Mouse (Mus musculus): ENCODE measurements at regions not wholly inside any gene's neighbourhood (a gene's known extent, or its start where the extent isn't known, plus 50 kb on each side); places are given as distances from the start of the nearest gene placed in this dataset.

GRCm38 (mm10) chr13:82423911-82424654 is 641.2 kb downstream of the Cetn3 start:
- Histone ChIP-seq H3K27ac (ENCODE audit: low read length) (no peak overlapping the region), H3K4me3 (ENCODE audit: low read length) (no peak overlapping the region), H3K4me2 (replicated peaks; ENCODE audit: low read depth, low read length) (no peak overlapping the region), H3K36me3 (ENCODE audit: insufficient read depth, low read length) (no peaks in the 10 kb centered on the region), H3K9me3 (ENCODE audit: low read length) (no peaks in the 10 kb centered on the region), H3K27me3 (ENCODE audit: insufficient read depth, low read length) (no peaks in the 10 kb centered on the region), H3K9ac (replicated peaks; ENCODE audit: low read length) (no peak overlapping the region), H3K4me1 (ENCODE audit: insufficient read depth, low read length) (no peaks in the 10 kb centered on the region)
- 71% methylated on average over 5 of the region's 5 CpGs for WGBS
- ATAC-seq (ENCODE audit: low FRiP score, low TSS enrichment): no peak

- Histone ChIP-seq H3K4me2 (replicated peaks; ENCODE audit: low read depth, low read length) (no peak overlapping the region), H3K4me1 (ENCODE audit: insufficient read depth, low read length) (no peaks in the 10 kb centered on the region), H3K27me3 (ENCODE audit: insufficient read depth, low read length) (no peaks in the 10 kb centered on the region), H3K27ac (ENCODE audit: low read length) (no peak overlapping the region), H3K9ac (replicated peaks; ENCODE audit: low read length) (no peak overlapping the region), H3K4me3 (ENCODE audit: low read length) (no peak overlapping the region), H3K9me3 (ENCODE audit: low read length) (no peaks in the 10 kb centered on the region), H3K36me3 (ENCODE audit: insufficient read depth, low read length) (no peaks in the 10 kb centered on the region)
- ATAC-seq (ENCODE audit: low FRiP score, low TSS enrichment): no peak
- 57% methylated on average over 10 of the region's 10 CpGs for WGBS
Observed at GRCm38 (mm10) chr13:82424732-82425341, 642.0 kb downstream of the Cetn3 start.

- H3K9ac ChIP-seq (replicated peaks; ENCODE audit: low read length): no peak overlapping the region
- no peak for ATAC-seq (ENCODE audit: low FRiP score, low TSS enrichment)
- no peaks in the 10 kb centered on the region for H3K9me3 ChIP-seq (ENCODE audit: low read length)
- no peak overlapping the region for H3K4me2 ChIP-seq (replicated peaks; ENCODE audit: low read depth, low read length)
- H3K27me3 ChIP-seq (ENCODE audit: insufficient read depth, low read length): no peaks in the 10 kb centered on the region
- 69% methylated on average over 2 of the region's 2 CpGs for WGBS
- H3K4me1 ChIP-seq (ENCODE audit: insufficient read depth, low read length): no peaks in the 10 kb centered on the region
- H3K36me3 ChIP-seq (ENCODE audit: insufficient read depth, low read length): no peaks in the 10 kb centered on the region
- no peak overlapping the region for H3K27ac ChIP-seq (ENCODE audit: low read length)
- no peak overlapping the region for H3K4me3 ChIP-seq (ENCODE audit: low read length)
Observed at GRCm38 (mm10) chr13:82432411-82432810, 649.5 kb downstream of the Cetn3 start.

GRCm38 (mm10) chr13:82439294-82439693 is 656.4 kb downstream of the Cetn3 start:
- no peak overlapping the region for H3K4me2 ChIP-seq (replicated peaks; ENCODE audit: low read depth, low read length)
- no peaks in the 10 kb centered on the region for H3K4me1 ChIP-seq (ENCODE audit: insufficient read depth, low read length)
- H3K9me3 ChIP-seq (ENCODE audit: low read length): no peaks in the 10 kb centered on the region
- WGBS: 79% methylated on average over 1 of the region's 1 CpGs
- no peak for ATAC-seq (ENCODE audit: low FRiP score, low TSS enrichment)
- H3K27me3 ChIP-seq (ENCODE audit: insufficient read depth, low read length): no peaks in the 10 kb centered on the region
- H3K4me3 ChIP-seq (ENCODE audit: low read length): no peak overlapping the region
- no peak overlapping the region for H3K9ac ChIP-seq (replicated peaks; ENCODE audit: low read length)
- H3K27ac ChIP-seq (ENCODE audit: low read length): no peak overlapping the region
- no peaks in the 10 kb centered on the region for H3K36me3 ChIP-seq (ENCODE audit: insufficient read depth, low read length)

GRCm38 (mm10) chr13:82453650-82454049 is 670.8 kb downstream of the Cetn3 start:
- no peak overlapping the region for H3K4me2 ChIP-seq (replicated peaks; ENCODE audit: low read depth, low read length)
- 84% methylated on average over 5 of the region's 5 CpGs for WGBS
- no peak for ATAC-seq (ENCODE audit: low FRiP score, low TSS enrichment)
- H3K4me3 ChIP-seq (ENCODE audit: low read length): no peak overlapping the region
- H3K9me3 ChIP-seq (ENCODE audit: low read length): no peaks in the 10 kb centered on the region
- no peaks in the 10 kb centered on the region for H3K36me3 ChIP-seq (ENCODE audit: insufficient read depth, low read length)
- no peaks in the 10 kb centered on the region for H3K27me3 ChIP-seq (ENCODE audit: insufficient read depth, low read length)
- H3K9ac ChIP-seq (replicated peaks; ENCODE audit: low read length): no peak overlapping the region
- H3K27ac ChIP-seq (ENCODE audit: low read length): no peak overlapping the region
- no peaks in the 10 kb centered on the region for H3K4me1 ChIP-seq (ENCODE audit: insufficient read depth, low read length)

- H3K4me3 ChIP-seq (ENCODE audit: low read length): no peak overlapping the region
- no peak overlapping the region for H3K27ac ChIP-seq (ENCODE audit: low read length)
- H3K9ac ChIP-seq (replicated peaks; ENCODE audit: low read length): no peak overlapping the region
- H3K4me1 ChIP-seq (ENCODE audit: insufficient read depth, low read length): no peaks in the 10 kb centered on the region
- no peaks in the 10 kb centered on the region for H3K9me3 ChIP-seq (ENCODE audit: low read length)
- H3K4me2 ChIP-seq (replicated peaks; ENCODE audit: low read depth, low read length): no peak overlapping the region
- H3K36me3 ChIP-seq (ENCODE audit: insufficient read depth, low read length): no peaks in the 10 kb centered on the region
- WGBS: 82% methylated on average over 7 of the region's 7 CpGs
- no peak for ATAC-seq (ENCODE audit: low FRiP score, low TSS enrichment)
- H3K27me3 ChIP-seq (ENCODE audit: insufficient read depth, low read length): no peaks in the 10 kb centered on the region
Observed at GRCm38 (mm10) chr13:82483265-82483929, 700.5 kb downstream of the Cetn3 start.

- 89% methylated on average over 2 of the region's 2 CpGs for WGBS
Observed at GRCm38 (mm10) chr13:82496606-82497005, 713.7 kb downstream of the Cetn3 start.

GRCm38 (mm10) chr13:82508176-82508575 is 725.3 kb downstream of the Cetn3 start:
- no peak for ATAC-seq (ENCODE audit: low FRiP score, low TSS enrichment)
- WGBS: 87% methylated on average over 2 of the region's 2 CpGs
- no peak overlapping the region for H3K9ac ChIP-seq (replicated peaks; ENCODE audit: low read length)

More at GRCm38 (mm10) chr13:82496606-82497005, 713.7 kb downstream of the Cetn3 start:
- Histone ChIP-seq H3K27ac (ENCODE audit: low read length) (no peak overlapping the region), H3K4me3 (ENCODE audit: low read length) (no peak overlapping the region), H3K27me3 (ENCODE audit: insufficient read depth, low read length) (no peaks in the 10 kb centered on the region), H3K9ac (replicated peaks; ENCODE audit: low read length) (no peak overlapping the region), H3K4me1 (ENCODE audit: insufficient read depth, low read length) (no peaks in the 10 kb centered on the region), H3K36me3 (ENCODE audit: insufficient read depth, low read length) (no peaks in the 10 kb centered on the region), H3K4me2 (replicated peaks; ENCODE audit: low read depth, low read length) (no peak overlapping the region), H3K9me3 (ENCODE audit: low read length) (no peaks in the 10 kb centered on the region)
- ATAC-seq (ENCODE audit: low FRiP score, low TSS enrichment): no peak

GRCm38 (mm10) chr13:82509512-82509911 is 726.6 kb downstream of the Cetn3 start:
- ATAC-seq (ENCODE audit: low FRiP score, low TSS enrichment): no peak
- no peak overlapping the region for H3K4me2 ChIP-seq (replicated peaks; ENCODE audit: low read depth, low read length)
- H3K9me3 ChIP-seq (ENCODE audit: low read length): no peaks in the 10 kb centered on the region
- no peaks in the 10 kb centered on the region for H3K36me3 ChIP-seq (ENCODE audit: insufficient read depth, low read length)
- no peak overlapping the region for H3K9ac ChIP-seq (replicated peaks; ENCODE audit: low read length)
- H3K4me3 ChIP-seq (ENCODE audit: low read length): no peak overlapping the region
- no peak overlapping the region for H3K27ac ChIP-seq (ENCODE audit: low read length)
- WGBS: 72% methylated on average over 3 of the region's 3 CpGs
- no peaks in the 10 kb centered on the region for H3K4me1 ChIP-seq (ENCODE audit: insufficient read depth, low read length)
- no peaks in the 10 kb centered on the region for H3K27me3 ChIP-seq (ENCODE audit: insufficient read depth, low read length)

More at GRCm38 (mm10) chr13:82508176-82508575, 725.3 kb downstream of the Cetn3 start:
- Histone ChIP-seq H3K4me1 (ENCODE audit: insufficient read depth, low read length) (no peaks in the 10 kb centered on the region), H3K9me3 (ENCODE audit: low read length) (no peaks in the 10 kb centered on the region), H3K4me3 (ENCODE audit: low read length) (no peak overlapping the region), H3K4me2 (replicated peaks; ENCODE audit: low read depth, low read length) (no peak overlapping the region), H3K27me3 (ENCODE audit: insufficient read depth, low read length) (no peaks in the 10 kb centered on the region), H3K36me3 (ENCODE audit: insufficient read depth, low read length) (no peaks in the 10 kb centered on the region), H3K27ac (ENCODE audit: low read length) (no peak overlapping the region)
